Mouse (Mus musculus): ENCODE results near the gene Ccdc141.

Gene Ccdc141

GRCm38 (mm10) chr2:77170633-77171105 is at the start of gene Ccdc141:
Gene Ccdc141, minus strand, starts transcription at chr2:77170636.
- no peak for DNase-seq (ENCODE audit: low read depth)

- DNase-seq (ENCODE audit: low read depth) = no peak
These were observed 42.4 kb upstream of the Ccdc141 start for GRCm38 (mm10) chr2:77212885-77213284.

GRCm38 (mm10) chr2:77206951-77207350 is 36.5 kb upstream of the Ccdc141 start:
- DNase-seq (ENCODE audit: low read depth) = no peak

GRCm38 (mm10) chr2:77203916-77204315 is 33.5 kb upstream of the Ccdc141 start:
- peak; percentile 37 for DNase-seq (ENCODE audit: low read depth)

GRCm38 (mm10) chr2:77201900-77202299 is 31.5 kb upstream of the Ccdc141 start:
- no peak for DNase-seq (ENCODE audit: low read depth)

GRCm38 (mm10) chr2:77200958-77201614 is 30.6 kb upstream of the Ccdc141 start:
- DNase-seq (ENCODE audit: low read depth) = no peak

GRCm38 (mm10) chr2:77200379-77200778 is 29.9 kb upstream of the Ccdc141 start:
- DNase-seq (ENCODE audit: low read depth) = no peak

- no peak for DNase-seq (ENCODE audit: low read depth)
These were observed 27.8 kb upstream of the Ccdc141 start for GRCm38 (mm10) chr2:77198246-77198645.

- no peak for DNase-seq (ENCODE audit: low read depth)
These were observed 26.4 kb upstream of the Ccdc141 start for GRCm38 (mm10) chr2:77196819-77197218.

- DNase-seq (ENCODE audit: low read depth) = no peak
These were observed 24.6 kb upstream of the Ccdc141 start for GRCm38 (mm10) chr2:77195056-77195455.

GRCm38 (mm10) chr2:77191811-77192210 is 21.4 kb upstream of the Ccdc141 start:
- no peak for DNase-seq (ENCODE audit: low read depth)

- no peak for DNase-seq (ENCODE audit: low read depth)
These were observed 20.5 kb upstream of the Ccdc141 start for GRCm38 (mm10) chr2:77190891-77191290.

- no peak for DNase-seq (ENCODE audit: low read depth)
These were observed 19.9 kb upstream of the Ccdc141 start for GRCm38 (mm10) chr2:77190301-77190700.

GRCm38 (mm10) chr2:77189671-77190070 is 19.2 kb upstream of the Ccdc141 start:
- no peak for DNase-seq (ENCODE audit: low read depth)

- no peak for DNase-seq (ENCODE audit: low read depth)
These were observed 17.1 kb upstream of the Ccdc141 start for GRCm38 (mm10) chr2:77187501-77187900.

- DNase-seq (ENCODE audit: low read depth) = no peak
These were observed 16.5 kb upstream of the Ccdc141 start for GRCm38 (mm10) chr2:77186912-77187311.

- no peak for DNase-seq (ENCODE audit: low read depth)
These were observed 13.7 kb upstream of the Ccdc141 start for GRCm38 (mm10) chr2:77184049-77184571.

- DNase-seq (ENCODE audit: low read depth) = no peak
These were observed 13.2 kb upstream of the Ccdc141 start for GRCm38 (mm10) chr2:77183646-77184045.

- DNase-seq (ENCODE audit: low read depth) = no peak
These were observed 12.6 kb upstream of the Ccdc141 start for GRCm38 (mm10) chr2:77182996-77183380.

- DNase-seq (ENCODE audit: low read depth) = no peak
These were observed 12.0 kb upstream of the Ccdc141 start for GRCm38 (mm10) chr2:77182271-77182995.

GRCm38 (mm10) chr2:77177472-77177871 is 7.0 kb upstream of the Ccdc141 start:
- DNase-seq (ENCODE audit: low read depth) = no peak

- no peak for DNase-seq (ENCODE audit: low read depth)
These were observed 6.0 kb upstream of the Ccdc141 start for GRCm38 (mm10) chr2:77176413-77176812.

GRCm38 (mm10) chr2:77175411-77175810 is 5.0 kb upstream of the Ccdc141 start:
- DNase-seq (ENCODE audit: low read depth) = no peak

Data from induced T-regulatory cell, adult 2 months (primary cell).